Mouse (Mus musculus) C2C12 (cell line): ENCODE measurements around the gene Slc35a1. TPM values are rescaled to one million over a fixed set of nuclear protein-coding genes. Genes with fewer than 3 reads are reported as not detected.
"Not testable (repeated sequence)": the region's sequence is repeated elsewhere in the genome, so short reads cannot be mapped to it uniquely, and the experiment has no call there.

Experiments used
- H3K27me3 ChIP-seq: one replicate; pipeline ENCODE4 v1.6.1; 2011; ENCODE audit not compliant: control insufficient read depth, insufficient read depth, insufficient read length
- H3K36me3 ChIP-seq: one replicate; pipeline ENCODE4 v1.6.1; 2011; ENCODE audit not compliant: control insufficient read depth, insufficient read depth
- H3K4me3 ChIP-seq: one replicate; pipeline ENCODE4 v1.5.1; 2011; ENCODE audit warnings: mild to moderate bottlenecking, control low read depth; ENCODE audit not compliant: poor library complexity, insufficient read depth, severe bottlenecking
- H3K79me2 ChIP-seq: one replicate; pipeline ENCODE4 v1.6.1; 2011; ENCODE audit not compliant: control insufficient read depth, insufficient read depth
- H3K79me3 ChIP-seq: one replicate; pipeline ENCODE4 v1.6.1; 2011; ENCODE audit warnings: low read depth, control low read depth
- H3ac ChIP-seq: one replicate; pipeline ENCODE3; 2011; ENCODE audit warnings: low read depth; ENCODE audit not compliant: control insufficient read depth, insufficient read length
- CEBPB ChIP-seq: IDR thresholded peaks from one replicate; pipeline ENCODE4 v1.6.1; 2011; ENCODE audit warnings: low read depth, mild to moderate bottlenecking, control low read depth, moderate library complexity
- CTCF ChIP-seq: IDR thresholded peaks from one replicate; pipeline ENCODE4 v1.5.1; 2011; ENCODE audit not compliant: control insufficient read depth, insufficient read depth, insufficient read length
- FOSL1 ChIP-seq: IDR thresholded peaks from one replicate; pipeline ENCODE4 v1.8.0; 2011; ENCODE audit warnings: mild to moderate bottlenecking, low read length; ENCODE audit not compliant: poor library complexity, insufficient read depth, severe bottlenecking
- MAX ChIP-seq: IDR thresholded peaks from one replicate; pipeline ENCODE4 v1.6.1; 2011; ENCODE audit warnings: mild to moderate bottlenecking, control low read depth
- MYOD1 ChIP-seq: IDR thresholded peaks from one replicate; pipeline ENCODE4 v1.6.1; 2011; ENCODE audit warnings: low read depth; ENCODE audit not compliant: control insufficient read depth, insufficient read length
- MYOG ChIP-seq: IDR thresholded peaks from one replicate; pipeline ENCODE4 v1.6.1; 2011; ENCODE audit not compliant: control insufficient read depth, insufficient read length; ENCODE audit errors: extremely low read depth
- USF1 ChIP-seq: IDR thresholded peaks from one replicate; pipeline ENCODE4 v1.6.1; 2011; ENCODE audit warnings: low read depth, mild to moderate bottlenecking, control low read depth, moderate library complexity
- long read RNA-seq, 2 experiments: library from polyadenylated mRNA; unstranded; transcript quantifications; one replicate each; pipeline ENCODE4 v2.0.0; 2019 to 2020
- polyA plus RNA-seq: library from polyadenylated mRNA; unstranded; fragments of >200 nt; fragmentation: generic; extraction: Trizol; gene quantifications from one replicate; pipeline ENCODE4 v1.2.1, GENCODE M21; 2012; ENCODE audit warnings: missing spikeins

Gene Slc35a1
- 18.4 TPM for polyA plus RNA-seq
- long read RNA-seq, experiment 1, transcript Slc35a1-201 (8 exons, 2,039 nt), result major isoform, 50 of 71 reads
- long read RNA-seq, experiment 1, partial matches to known transcripts, result 4 of 71 reads
- long read RNA-seq, experiment 1, other reads (novel, unspliced or antisense), result 17 of 71 reads
- long read RNA-seq, experiment 2, transcript Slc35a1-201 (8 exons, 2,039 nt), result major isoform, 377 of 442 reads
- long read RNA-seq, experiment 2, partial matches to known transcripts, result 4 of 442 reads
- long read RNA-seq, experiment 2, other reads (novel, unspliced or antisense), result 61 of 442 reads

- no peaks in the 10 kb centered on the region for H3K27me3 ChIP-seq
- TF ChIP-seq MYOG (no peak), MAX (no peak), USF1 (no peak), CEBPB (no peak), FOSL1 (no peak), CTCF (no peak), MYOD1 (no peak)
- no peaks in the 10 kb centered on the region for H3K36me3 ChIP-seq
- H3K4me3 ChIP-seq, result peak within 1 kb of the TSS; percentile 52
- H3K79me3 ChIP-seq, result peaks cover 6% of the 10 kb centered on the region
- H3K79me2 ChIP-seq, result peaks cover 32% of the 10 kb centered on the region
- peak within 1 kb of the TSS; percentile 82 for H3ac ChIP-seq
These were observed at the start of gene Slc35a1 for GRCm38 (mm10) chr4:34686874-34687567. Gene Slc35a1, minus strand, starts transcription at chr4:34687438.

- Histone ChIP-seq H3K79me3 (no peaks in the 10 kb centered on the region), H3ac (no peak overlapping the region), H3K36me3 (no peaks in the 10 kb centered on the region), H3K79me2 (no peaks in the 10 kb centered on the region), H3K4me3 (no peak overlapping the region), H3K27me3 (no peaks in the 10 kb centered on the region)
- TF ChIP-seq MYOG (no peak), MYOD1 (no peak), USF1 (no peak), MAX (no peak), FOSL1 (no peak), CEBPB (no peak), CTCF (no peak)
These were observed 47.2 kb upstream of the Slc35a1 start for GRCm38 (mm10) chr4:34734461-34734860.

- not testable (repeated sequence) for H3K27me3 ChIP-seq, H3K79me3 ChIP-seq, H3K36me3 ChIP-seq, H3K79me2 ChIP-seq, H3ac ChIP-seq, H3K4me3 ChIP-seq
These were observed 46.2 kb upstream of the Slc35a1 start for GRCm38 (mm10) chr4:34733415-34733814.

GRCm38 (mm10) chr4:34729851-34730341 lies 42.7 kb upstream of the Slc35a1 start, which contains the start of gene Cfap206:
Gene Cfap206, minus strand, starts transcription at chr4:34730206.
- TF ChIP-seq USF1 (no peak), CTCF (no peak), MYOD1 (no peak), MYOG (no peak), FOSL1 (no peak), CEBPB (no peak), MAX (no peak)
- Histone ChIP-seq H3ac (peak within 1 kb of the TSS; percentile 2), H3K79me3 (no peaks in the 10 kb centered on the region), H3K4me3 (no peak within 1 kb of the TSS), H3K27me3 (no peaks in the 10 kb centered on the region), H3K36me3 (no peaks in the 10 kb centered on the region), H3K79me2 (no peaks in the 10 kb centered on the region)

GRCm38 (mm10) chr4:34725710-34726109 lies 38.5 kb upstream of the Slc35a1 start:
- H3K79me2 ChIP-seq, H3K27me3 ChIP-seq, H3ac ChIP-seq, H3K79me3 ChIP-seq, H3K36me3 ChIP-seq, H3K4me3 ChIP-seq: not testable (repeated sequence)

GRCm38 (mm10) chr4:34724306-34724705 lies 37.1 kb upstream of the Slc35a1 start:
- Histone ChIP-seq H3K79me3 (no peaks in the 10 kb centered on the region), H3ac (no peak overlapping the region), H3K79me2 (no peaks in the 10 kb centered on the region), H3K27me3 (no peaks in the 10 kb centered on the region), H3K36me3 (no peaks in the 10 kb centered on the region), H3K4me3 (no peak overlapping the region)
- no peak for TF ChIP-seq MAX
- no peak for TF ChIP-seq CEBPB
- TF ChIP-seq MYOD1, result no peak
- no peak for TF ChIP-seq USF1
- no peak for TF ChIP-seq MYOG
- no peak for TF ChIP-seq CTCF
- no peak for TF ChIP-seq FOSL1
